ENCODE assay signal across 16 mouse cellular contexts in genomic region chr1:37469007-37469406, GRCm38 (mm10).
"Had no signal": no experiment of that assay in that cellular context is flagged by ENCODE, and none has a peak within 500 bp of the region (broad histone marks: within the 10 kb centered on the region; RNA-seq: fewer than 3 reads in every experiment).

No protein-coding gene starts in this region.

- H3K27me3 ChIP-seq: liver, embryonic 13.5 days; midbrain, embryonic 13.5 days had no signal

- ATAC-seq: intestine, embryonic 16.5 days; midbrain, embryonic 13.5 days; midbrain, embryonic 16.5 days had no signal

- H3K4me1 ChIP-seq: midbrain, embryonic 10.5 days; midbrain, embryonic 13.5 days had no signal

- DNase-seq: kidney, adult 2 months; kidney, postnatal 10 days; kidney, postnatal 36 days; layer of hippocampus, postnatal 36 days; liver, embryonic 13.5 days; lung, adult 2 months; lung, postnatal 36 days; thymus, postnatal 4 days had no signal

- H3K9ac ChIP-seq: liver, embryonic 13.5 days; midbrain, embryonic 13.5 days had no signal

- H3K27ac ChIP-seq: left cerebral cortex, adult 2 months; liver, embryonic 13.5 days; midbrain, embryonic 10.5 days; midbrain, embryonic 13.5 days; stomach, postnatal 0 days had no signal

- H3K4me3 ChIP-seq: left cerebral cortex, adult 2 months; liver, embryonic 13.5 days; megakaryocyte, embryonic 14.5 days; midbrain, embryonic 10.5 days; midbrain, embryonic 13.5 days; myocyte had no signal

- H3K36me3 ChIP-seq: liver, embryonic 13.5 days; midbrain, embryonic 10.5 days; midbrain, embryonic 13.5 days had no signal

- H3K9me3 ChIP-seq: liver, embryonic 13.5 days; midbrain, embryonic 10.5 days; midbrain, embryonic 13.5 days had no signal

- H3K4me2 ChIP-seq: liver, embryonic 13.5 days; midbrain, embryonic 13.5 days had no signal
